Mouse (Mus musculus) heart, embryonic 11.5 days (tissue): Measurements from ENCODE around the gene Rbpj. TPM values are rescaled to one million over a fixed set of nuclear protein-coding genes. Genes with fewer than 3 reads are reported as not detected.

Source experiments
- ATAC-seq: fragments of 200-750 bp; cut with Nextera tagmentation; replicated peaks from 2 replicates; pipeline ENCODE4 v1.8.0; 2017; ENCODE audit warnings: moderate library complexity; ENCODE audit not compliant: insufficient number of reproducible peaks, low FRiP score, low TSS enrichment
- H3K27ac ChIP-seq: fragments of 300-500 bp; sonication (generic); 2 replicates; pipeline ENCODE4 v1.5.1; 2014; ENCODE audit warnings: mild to moderate bottlenecking, low read depth, low read length
- H3K27me3 ChIP-seq: fragments of 300-500 bp; sonication (generic); 2 replicates; pipeline ENCODE4 v1.6.1; 2014; ENCODE audit warnings: mild to moderate bottlenecking, low read length, mixed read lengths; ENCODE audit not compliant: control insufficient read depth, insufficient read depth
- H3K36me3 ChIP-seq: fragments of 300-500 bp; sonication (generic); 2 replicates; pipeline ENCODE4 v1.6.1; 2014; ENCODE audit warnings: mild to moderate bottlenecking, low read length, moderate library complexity, mixed read lengths; ENCODE audit not compliant: control insufficient read depth, insufficient read depth
- H3K4me1 ChIP-seq: fragments of 300-500 bp; sonication (generic); 2 replicates; pipeline ENCODE4 v1.6.1; 2014; ENCODE audit warnings: low read length; ENCODE audit not compliant: control insufficient read depth, insufficient read depth
- H3K4me2 ChIP-seq: fragments of 300-500 bp; sonication (generic); 2 replicates; pipeline ENCODE4 v1.6.1; 2014; ENCODE audit warnings: mild to moderate bottlenecking, moderate library complexity
- H3K4me3 ChIP-seq: fragments of 300-500 bp; sonication (generic); 2 replicates; pipeline ENCODE4 v1.5.1; 2014; ENCODE audit warnings: low read depth, low read length
- H3K9ac ChIP-seq: fragments of 300-500 bp; sonication (generic); 2 replicates; pipeline ENCODE4 v1.6.1; 2014; ENCODE audit warnings: mild to moderate bottlenecking, low read depth, low read length, moderate library complexity
- H3K9me3 ChIP-seq: fragments of 300-500 bp; sonication (generic); replicated peaks from 2 replicates; pipeline ENCODE4 v1.6.1; 2016; ENCODE audit warnings: low read length; ENCODE audit not compliant: control insufficient read depth
- WGBS: fragments of 180-500 bp; shearing (Covaris S2); extraction: QIAGEN DNeasy Blood & Tissue Kit; methylation state at CpG from one replicate; pipeline ENCODE4 v1.1.7; 2014; ENCODE audit not compliant: insufficient replicate concordance; 5-methylcytosine and 5-hydroxymethylcytosine counted together
- polyA plus RNA-seq: library from polyadenylated mRNA; unstranded; fragments of >200 nt; fragmentation: Nextera tagmentation; extraction: Ambion mirVana; gene quantifications from 2 replicates; pipeline ENCODE4 v1.2.1, GENCODE M21; 2014

The Rbpj gene
- polyA plus RNA-seq, 1 experiment from 2014 or later = 22.0 TPM

- 88% methylated on average over 11 of the region's 11 CpGs for WGBS
- no peak overlapping the region for H3K4me3 ChIP-seq
- H3K4me1 ChIP-seq = no peaks in the 10 kb centered on the region
- no peaks in the 10 kb centered on the region for H3K36me3 ChIP-seq
- H3K9ac ChIP-seq = no peak overlapping the region
- no peaks in the 10 kb centered on the region for H3K9me3 ChIP-seq
- H3K27me3 ChIP-seq = no peaks in the 10 kb centered on the region
- H3K4me2 ChIP-seq = no peak overlapping the region
- H3K27ac ChIP-seq = no peak overlapping the region
- no peak for ATAC-seq
Observed at GRCm38 (mm10) chr5:53463098-53464018, 2.6 kb upstream of the Rbpj start.

- ATAC-seq = no peak
- H3K4me2 ChIP-seq = no peak overlapping the region
Observed at GRCm38 (mm10) chr5:53466422-53467333, 726 bp downstream of the Rbpj start.

GRCm38 (mm10) chr5:53467602-53468001 is 1.6 kb downstream of the Rbpj start:
- H3K4me3 ChIP-seq = no peak overlapping the region
- H3K4me2 ChIP-seq = no peak overlapping the region
- no peaks in the 10 kb centered on the region for H3K9me3 ChIP-seq
- H3K36me3 ChIP-seq = no peaks in the 10 kb centered on the region
- no peaks in the 10 kb centered on the region for H3K27me3 ChIP-seq
- peaks cover 13% of the 10 kb centered on the region for H3K4me1 ChIP-seq
- ATAC-seq = no peak
- H3K27ac ChIP-seq = no peak overlapping the region
- 69% methylated on average over 9 of the region's 9 CpGs for WGBS
- H3K9ac ChIP-seq = no peak overlapping the region

More at GRCm38 (mm10) chr5:53466422-53467333, 726 bp downstream of the Rbpj start:
- Histone ChIP-seq H3K4me3 (no peak overlapping the region), H3K27me3 (no peaks in the 10 kb centered on the region), H3K9ac (no peak overlapping the region), H3K36me3 (no peaks in the 10 kb centered on the region), H3K27ac (no peak overlapping the region), H3K9me3 (no peaks in the 10 kb centered on the region), H3K4me1 (peaks cover 13% of the 10 kb centered on the region)
- 49% methylated on average over 16 of the region's 16 CpGs for WGBS

- no peak overlapping the region for H3K4me2 ChIP-seq
- H3K27ac ChIP-seq = no peak overlapping the region
- no peak overlapping the region for H3K9ac ChIP-seq
- WGBS = 66% methylated on average over 8 of the region's 8 CpGs
- no peaks in the 10 kb centered on the region for H3K36me3 ChIP-seq
- no peak for ATAC-seq
- H3K4me1 ChIP-seq = peaks cover 13% of the 10 kb centered on the region
- no peak overlapping the region for H3K4me3 ChIP-seq
- no peaks in the 10 kb centered on the region for H3K27me3 ChIP-seq
- no peaks in the 10 kb centered on the region for H3K9me3 ChIP-seq
Observed at GRCm38 (mm10) chr5:53468366-53468765, 2.4 kb downstream of the Rbpj start.

GRCm38 (mm10) chr5:53469098-53469776 is 3.3 kb downstream of the Rbpj start:
- no peaks in the 10 kb centered on the region for H3K36me3 ChIP-seq
- peak overlapping the region; percentile 54; the same call in 1 of the 2 replicates for H3K27ac ChIP-seq
- WGBS = 50% methylated on average over 6 of the region's 6 CpGs
- H3K9me3 ChIP-seq = no peaks in the 10 kb centered on the region
- H3K4me3 ChIP-seq = no peak overlapping the region
- peak overlapping the region; percentile 60 for H3K4me2 ChIP-seq
- peaks cover 13% of the 10 kb centered on the region for H3K4me1 ChIP-seq
- no peak for ATAC-seq
- peak overlapping the region; percentile 49; the same call in 1 of the 2 replicates for H3K9ac ChIP-seq
- H3K27me3 ChIP-seq = no peaks in the 10 kb centered on the region

GRCm38 (mm10) chr5:53469777-53470131 is 3.8 kb downstream of the Rbpj start:
- no peak for ATAC-seq
- Histone ChIP-seq H3K9me3 (no peaks in the 10 kb centered on the region), H3K4me1 (peaks cover 13% of the 10 kb centered on the region), H3K36me3 (no peaks in the 10 kb centered on the region), H3K4me3 (no peak overlapping the region), H3K9ac (peak overlapping the region; percentile 49; the same call in 1 of the 2 replicates), H3K4me2 (peak overlapping the region; percentile 60), H3K27ac (peak overlapping the region; percentile 54; the same call in 1 of the 2 replicates), H3K27me3 (no peaks in the 10 kb centered on the region)
- WGBS = 35% methylated on average over 9 of the region's 9 CpGs

- WGBS = 17% methylated on average over 16 of the region's 16 CpGs
- Histone ChIP-seq H3K4me2 (peak overlapping the region; percentile 60), H3K9ac (0 out of 2 replicates have a peak overlapping the region, but pooled peaks have one; percentile 34), H3K27me3 (no peaks in the 10 kb centered on the region), H3K4me3 (no peak overlapping the region), H3K9me3 (no peaks in the 10 kb centered on the region), H3K36me3 (no peaks in the 10 kb centered on the region), H3K27ac (0 out of 2 replicates have a peak overlapping the region, but pooled peaks have one; percentile 54), H3K4me1 (peaks cover 13% of the 10 kb centered on the region)
- ATAC-seq = 0 out of 2 replicates have a peak, but pooled peaks have one; percentile 58
Observed at GRCm38 (mm10) chr5:53470141-53471079, 4.5 kb downstream of the Rbpj start.
